Mouse (Mus musculus): Measurements from ENCODE around the gene Sap30bp.

DNA sequence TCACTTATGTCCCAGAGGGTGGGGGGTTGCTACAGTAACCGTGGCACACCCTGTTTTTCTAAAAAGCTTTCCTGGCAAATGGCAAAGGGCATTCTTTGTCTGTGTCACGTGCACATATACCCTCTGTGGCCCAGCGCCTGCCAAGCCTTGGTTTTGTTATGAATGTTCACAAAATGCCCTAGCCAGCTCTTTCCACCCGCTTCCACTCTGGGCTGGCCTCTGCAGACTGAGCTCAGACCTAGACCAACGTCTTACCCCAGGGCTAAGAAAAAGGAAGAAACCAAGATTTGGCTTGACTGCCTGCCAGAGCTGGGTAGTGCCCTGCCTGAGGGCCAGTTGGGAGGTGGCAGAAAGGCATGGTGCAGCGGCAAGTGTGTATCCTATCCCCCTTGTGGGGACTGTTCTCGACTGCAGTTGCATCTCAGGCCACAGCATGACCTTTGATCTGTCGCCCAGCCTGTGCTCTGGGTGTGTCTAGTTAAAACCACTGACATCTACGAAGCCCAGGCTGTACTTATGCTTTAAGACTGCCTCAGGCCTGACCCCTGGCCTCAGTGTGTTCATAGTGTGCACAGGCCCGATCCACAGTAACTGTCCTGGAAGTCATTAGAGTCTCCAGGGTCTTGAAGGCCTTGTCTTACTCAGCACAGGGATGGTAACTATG lies 22.2 kb downstream of the Sap30bp start:
- no peak for TF ChIP-seq POLR2A (IDR thresholded peaks at IDR 0.05; ENCODE audit: borderline replicate concordance, low read depth, low read length)
- no peak for TF ChIP-seq CTCF (IDR thresholded peaks at IDR 0.05; ENCODE audit: low read depth, low read length)
